Mouse (Mus musculus): Measurements from ENCODE around the gene Dock11. TPM values are rescaled to one million over a fixed set of nuclear protein-coding genes. Genes with fewer than 3 reads are reported as not detected.

The Dock11 gene
- total RNA-seq, 2 experiments from 2014 or later: 6.0 to 8.2 TPM

- intact Hi-C loops (cut with DNase I): no loop called here
- DNase-seq (ENCODE audit: low spot score in 2 of 2): no peak
Measured at GRCm38 (mm10) chrX:36077164-36077563, 188.5 kb downstream of the Dock11 start.

- intact Hi-C loops (cut with DNase I): no loop called here
- no peak for DNase-seq (ENCODE audit: low spot score in 2 of 2)
Measured at GRCm38 (mm10) chrX:36082917-36083316, 194.3 kb downstream of the Dock11 start.

- DNase-seq (ENCODE audit: low spot score in 2 of 2): no peak
- intact Hi-C loops (cut with DNase I): no loop called here
Measured at GRCm38 (mm10) chrX:36088464-36089256, 200.0 kb downstream of the Dock11 start.

- no peak for DNase-seq (ENCODE audit: low spot score in 2 of 2)
- intact Hi-C loops (cut with DNase I): no loop called here
Measured at GRCm38 (mm10) chrX:36100883-36101282, 212.3 kb downstream of the Dock11 start.

GRCm38 (mm10) chrX:36101318-36101717, 212.7 kb downstream of the Dock11 start:
- no peak for DNase-seq (ENCODE audit: low spot score in 2 of 2)
- intact Hi-C loops (cut with DNase I): no loop called here

GRCm38 (mm10) chrX:36108601-36109000, 220.0 kb downstream of the Dock11 start:
- no peak for DNase-seq (ENCODE audit: low spot score in 2 of 2)
- intact Hi-C loops (cut with DNase I): no loop called here

GRCm38 (mm10) chrX:36111622-36112421, 223.2 kb downstream of the Dock11 start, which contains the start of gene Il13ra1:
TSS of gene Il13ra1 (plus strand) at chrX:36112110.
- peak in 1 of 2 experiments; percentile 13 for DNase-seq (ENCODE audit: low spot score in 2 of 2)
- intact Hi-C loops (cut with DNase I): no loop called here

GRCm38 (mm10) chrX:36112422-36112750, 223.8 kb downstream of the Dock11 start:
- intact Hi-C loops (cut with DNase I): no loop called here
- no peak for DNase-seq (ENCODE audit: low spot score in 2 of 2)

GRCm38 (mm10) chrX:36115171-36115570, 226.5 kb downstream of the Dock11 start:
- DNase-seq (ENCODE audit: low spot score in 2 of 2): no peak
- intact Hi-C loops (cut with DNase I): no loop called here

Other genes starting within 250 kb of the Dock11 start
- 1 to 10 TPM; 4.0 to 4.8 TPM for gene Il13ra1, start 223.3 kb downstream of the Dock11 start, total RNA-seq (2021)